Mouse (Mus musculus): Measurements from ENCODE around the gene Cdk19. TPM values are rescaled to one million over a fixed set of nuclear protein-coding genes. Genes with fewer than 3 reads are reported as not detected.
A peak's percentile ranks its signal among the peaks of the same experiment; 100 is the strongest.
"Not testable (repeated sequence)": the region's sequence is repeated elsewhere in the genome, so short reads cannot be mapped to it uniquely, and the experiment has no call there.

The Cdk19 gene
- polyA plus RNA-seq, 1 experiment from 2014 or later, result 14.4 TPM

- Histone ChIP-seq H3K36me3 (replicated peaks; ENCODE audit: control insufficient read depth, insufficient read depth) (no peaks in the 10 kb centered on the region), H3K9me3 (ENCODE audit: control insufficient read depth, low read length) (peaks cover 5% of the 10 kb centered on the region; the same call in 1 of the 2 replicates), H3K4me1 (replicated peaks; ENCODE audit: control insufficient read depth, insufficient read depth, low read length) (peaks cover 2% of the 10 kb centered on the region), H3K9ac (no peak overlapping the region), H3K4me3 (replicated peaks; ENCODE audit: low read length) (no peak overlapping the region), H3K27me3 (ENCODE audit: control insufficient read depth, insufficient read depth, low read length) (no peaks in the 10 kb centered on the region), H3K4me2 (replicated peaks) (no peak overlapping the region), H3K27ac (no peak overlapping the region)
- WGBS, result 84% methylated on average over 3 of the region's 3 CpGs
- ATAC-seq (ENCODE audit: low FRiP score) (no peak), DNase-seq (ENCODE audit: low spot score) (no peak)
Observed at GRCm38 (mm10) chr10:40526986-40527385, 187.6 kb downstream of the Cdk19 start.

- H3K4me2 ChIP-seq (replicated peaks), result no peak overlapping the region
- no peaks in the 10 kb centered on the region for H3K27me3 ChIP-seq (ENCODE audit: control insufficient read depth, insufficient read depth, low read length)
- no peak overlapping the region for H3K27ac ChIP-seq
- H3K4me3 ChIP-seq (replicated peaks; ENCODE audit: low read length), result no peak overlapping the region
- WGBS, result 69% methylated on average over 8 of the region's 8 CpGs
- H3K9ac ChIP-seq, result no peak overlapping the region
- H3K36me3 ChIP-seq (replicated peaks; ENCODE audit: control insufficient read depth, insufficient read depth), result no peaks in the 10 kb centered on the region
- ATAC-seq (ENCODE audit: low FRiP score), result no peak
- H3K4me1 ChIP-seq (replicated peaks; ENCODE audit: control insufficient read depth, insufficient read depth, low read length), result no peaks in the 10 kb centered on the region
- no peak for DNase-seq (ENCODE audit: low spot score)
- H3K9me3 ChIP-seq (ENCODE audit: control insufficient read depth, low read length), result peaks cover 5% of the 10 kb centered on the region; the same call in 1 of the 2 replicates
Observed at GRCm38 (mm10) chr10:40527573-40527972, 188.2 kb downstream of the Cdk19 start.

GRCm38 (mm10) chr10:40528668-40529067 lies 189.3 kb downstream of the Cdk19 start:
- Histone ChIP-seq H3K27me3 (ENCODE audit: control insufficient read depth, insufficient read depth, low read length) (no peaks in the 10 kb centered on the region), H3K27ac (no peak overlapping the region), H3K4me1 (replicated peaks; ENCODE audit: control insufficient read depth, insufficient read depth, low read length) (no peaks in the 10 kb centered on the region), H3K4me3 (replicated peaks; ENCODE audit: low read length) (no peak overlapping the region), H3K9ac (no peak overlapping the region), H3K36me3 (replicated peaks; ENCODE audit: control insufficient read depth, insufficient read depth) (no peaks in the 10 kb centered on the region), H3K9me3 (ENCODE audit: control insufficient read depth, low read length) (peaks cover 5% of the 10 kb centered on the region; the same call in 1 of the 2 replicates), H3K4me2 (replicated peaks) (no peak overlapping the region)
- ATAC-seq (ENCODE audit: low FRiP score) (no peak), DNase-seq (ENCODE audit: low spot score) (no peak)
- 50% methylated on average over 8 of the region's 10 CpGs for WGBS

GRCm38 (mm10) chr10:40529617-40530016 lies 190.3 kb downstream of the Cdk19 start:
- 69% methylated on average over 6 of the region's 6 CpGs for WGBS
- no peak for ATAC-seq (ENCODE audit: low FRiP score)
- no peak overlapping the region for H3K27ac ChIP-seq

GRCm38 (mm10) chr10:40530661-40531060 lies 191.3 kb downstream of the Cdk19 start:
- 63% methylated on average over 3 of the region's 3 CpGs for WGBS
- H3K4me1 ChIP-seq (replicated peaks; ENCODE audit: control insufficient read depth, insufficient read depth, low read length), result no peaks in the 10 kb centered on the region
- no peak overlapping the region for H3K27ac ChIP-seq
- peaks cover 5% of the 10 kb centered on the region; the same call in 1 of the 2 replicates for H3K9me3 ChIP-seq (ENCODE audit: control insufficient read depth, low read length)
- H3K36me3 ChIP-seq (replicated peaks; ENCODE audit: control insufficient read depth, insufficient read depth), result no peaks in the 10 kb centered on the region
- no peak overlapping the region for H3K4me2 ChIP-seq (replicated peaks)
- ATAC-seq (ENCODE audit: low FRiP score) (no peak), DNase-seq (ENCODE audit: low spot score) (no peak)
- H3K9ac ChIP-seq, result no peak overlapping the region
- no peak overlapping the region for H3K4me3 ChIP-seq (replicated peaks; ENCODE audit: low read length)
- no peaks in the 10 kb centered on the region for H3K27me3 ChIP-seq (ENCODE audit: control insufficient read depth, insufficient read depth, low read length)

More at GRCm38 (mm10) chr10:40529617-40530016, 190.3 kb downstream of the Cdk19 start:
- Histone ChIP-seq H3K9ac (no peak overlapping the region), H3K36me3 (replicated peaks; ENCODE audit: control insufficient read depth, insufficient read depth) (no peaks in the 10 kb centered on the region), H3K9me3 (ENCODE audit: control insufficient read depth, low read length) (peaks cover 5% of the 10 kb centered on the region; the same call in 1 of the 2 replicates), H3K27me3 (ENCODE audit: control insufficient read depth, insufficient read depth, low read length) (no peaks in the 10 kb centered on the region), H3K4me2 (replicated peaks) (no peak overlapping the region), H3K4me1 (replicated peaks; ENCODE audit: control insufficient read depth, insufficient read depth, low read length) (no peaks in the 10 kb centered on the region), H3K4me3 (replicated peaks; ENCODE audit: low read length) (no peak overlapping the region)
- DNase-seq (ENCODE audit: low spot score), result peak; percentile 55

- not testable (repeated sequence) for H3K4me2 ChIP-seq (replicated peaks); H3K4me1 ChIP-seq (replicated peaks; ENCODE audit: control insufficient read depth, insufficient read depth, low read length); ATAC-seq (ENCODE audit: low FRiP score); H3K9ac ChIP-seq; H3K9me3 ChIP-seq (ENCODE audit: control insufficient read depth, low read length); H3K4me3 ChIP-seq (replicated peaks; ENCODE audit: low read length); H3K27ac ChIP-seq; H3K27me3 ChIP-seq (ENCODE audit: control insufficient read depth, insufficient read depth, low read length); H3K36me3 ChIP-seq (replicated peaks; ENCODE audit: control insufficient read depth, insufficient read depth); DNase-seq (ENCODE audit: low spot score)
- WGBS, result 92% methylated on average over 4 of the region's 4 CpGs
Observed at GRCm38 (mm10) chr10:40532586-40532985, 193.2 kb downstream of the Cdk19 start.

Other genes with a start within 250 kb of the Cdk19 start
- 9.7 and 16.9 TPM in 2 replicates for gene Slc16a10, start 197.3 kb upstream of the Cdk19 start, polyA plus RNA-seq (2014; fragmentation: Nextera tagmentation; extraction: Ambion mirVana)
- 70.8 and 74.7 TPM in 2 replicates for gene Rpf2, start 92.5 kb upstream of the Cdk19 start, polyA plus RNA-seq (2014; fragmentation: Nextera tagmentation; extraction: Ambion mirVana)
- 71.7 and 73.7 TPM in 2 replicates for gene Gtf3c6, start 81.5 kb upstream of the Cdk19 start, polyA plus RNA-seq (2014; fragmentation: Nextera tagmentation; extraction: Ambion mirVana)
- 47.5 and 57.4 TPM in 2 replicates for gene Amd1, start 37.4 kb upstream of the Cdk19 start, polyA plus RNA-seq (2014; fragmentation: Nextera tagmentation; extraction: Ambion mirVana)
- gene Slc22a16, start 230.8 kb downstream of the Cdk19 start, polyA plus RNA-seq (2014; fragmentation: Nextera tagmentation; extraction: Ambion mirVana), result not detected in 2 replicates